Mouse (Mus musculus): Measurements from ENCODE around the gene Fes.

DNA sequence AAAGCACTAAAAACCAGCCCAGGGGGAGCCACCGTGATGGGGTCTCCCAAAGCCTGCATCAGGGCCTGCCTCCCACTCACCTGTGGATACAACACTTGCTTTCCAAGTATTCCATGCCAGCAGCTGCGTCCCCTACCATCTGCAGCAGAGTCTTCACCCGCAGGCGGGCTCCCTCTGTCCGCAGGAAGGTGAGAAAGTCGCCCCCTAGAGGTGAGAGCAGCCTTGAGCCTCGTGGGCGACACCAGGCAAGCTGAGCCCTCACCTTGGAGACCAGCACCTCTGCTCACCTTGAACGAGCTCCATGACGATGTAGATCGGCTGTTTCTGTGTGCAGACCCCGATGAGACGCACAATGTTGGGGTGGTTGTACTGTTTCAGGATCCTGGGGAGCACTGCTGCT is 8.2 kb downstream of the Fes start:
- TF ChIP-seq POLR2A (IDR thresholded peaks at IDR 0.05; ENCODE audit: low read depth, low read length) (no peak), CTCF (conservative IDR thresholded peaks at IDR 0.05; ENCODE audit: insufficient read depth, insufficient read length, low read depth, low read length) (peak; percentile 51; the same call in 1 of the 2 replicates)

Data from kidney, adult 2 months (tissue).